Mouse (Mus musculus) neutrophil, adult 83 days (primary cell): ENCODE results near the gene Wfdc3. TPM values are rescaled to one million over a fixed set of nuclear protein-coding genes. Genes with fewer than 3 reads are reported as not detected.

Experiments
- total RNA-seq, 2 experiments: library from RNA; stranded (reverse); gene quantifications; one replicate each; pipeline ENCODE4 v1.2.4; 2023

Wfdc3 gene
- under 1 TPM in 1 of 2 experiments, not detected in 1; 0.22 TPM for total RNA-seq

GRCm38 (mm10) chr2:164745843-164746479, at the start of gene Wfdc3, which contains the start of gene Dnttip1:
TSS of gene Wfdc3 (minus strand) at chr2:164745931.
TSS of gene Dnttip1 (plus strand) at chr2:164745983.

DNA sequence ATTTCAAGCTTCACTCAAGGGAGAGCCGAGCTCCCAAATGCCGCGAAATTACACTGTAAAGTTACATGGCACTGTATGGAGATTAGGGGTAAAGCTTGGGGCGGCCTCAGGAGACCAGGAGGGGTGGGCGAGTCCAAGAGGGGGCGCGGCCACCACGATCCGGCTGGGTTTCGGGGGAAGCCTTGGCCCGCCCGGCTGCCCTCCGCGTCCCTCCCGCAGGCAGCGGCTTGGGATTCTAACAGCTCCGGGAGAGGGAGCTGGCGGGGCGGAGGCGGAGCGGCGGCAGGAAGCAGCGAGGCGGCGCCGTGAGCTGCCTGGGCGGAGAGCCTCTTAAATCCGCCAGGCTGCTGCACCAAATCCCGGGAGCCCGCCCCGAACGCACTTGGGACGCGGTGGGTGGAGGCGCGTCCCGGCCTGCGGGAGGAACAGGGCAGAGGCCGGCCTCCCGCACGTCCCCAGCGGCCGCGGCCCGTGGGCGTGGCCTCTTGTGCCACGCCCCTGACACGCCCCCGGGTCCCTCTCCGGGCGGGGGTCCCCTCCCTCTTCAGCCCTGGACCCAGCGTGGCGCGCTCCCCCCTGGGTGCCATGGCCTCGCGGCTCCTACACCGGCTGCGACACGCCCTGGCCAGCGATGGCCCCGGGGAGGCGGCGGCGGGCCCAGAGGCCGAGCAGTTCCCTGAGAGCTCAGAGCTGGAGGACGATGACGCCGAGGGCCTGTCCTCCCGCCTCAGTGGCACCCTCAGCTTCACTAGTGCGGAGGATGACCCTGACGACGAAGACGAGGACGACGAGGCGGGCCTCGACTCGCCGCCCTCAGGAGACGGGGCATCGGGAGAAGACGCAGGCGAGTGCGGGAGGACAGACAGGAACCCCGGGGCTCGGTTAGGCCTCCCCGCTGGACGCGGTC, 40.0 kb upstream of the Wfdc3 start, which contains the start of gene Snx21:
Gene Snx21, plus strand, starts transcription at position 343 of the 907 bp plus-strand sequence.

GRCm38 (mm10) chr2:164779481-164780086, 33.9 kb upstream of the Wfdc3 start, which contains the start of gene Tnnc2:
TSS of gene Tnnc2 (minus strand) at chr2:164779967.

DNA sequence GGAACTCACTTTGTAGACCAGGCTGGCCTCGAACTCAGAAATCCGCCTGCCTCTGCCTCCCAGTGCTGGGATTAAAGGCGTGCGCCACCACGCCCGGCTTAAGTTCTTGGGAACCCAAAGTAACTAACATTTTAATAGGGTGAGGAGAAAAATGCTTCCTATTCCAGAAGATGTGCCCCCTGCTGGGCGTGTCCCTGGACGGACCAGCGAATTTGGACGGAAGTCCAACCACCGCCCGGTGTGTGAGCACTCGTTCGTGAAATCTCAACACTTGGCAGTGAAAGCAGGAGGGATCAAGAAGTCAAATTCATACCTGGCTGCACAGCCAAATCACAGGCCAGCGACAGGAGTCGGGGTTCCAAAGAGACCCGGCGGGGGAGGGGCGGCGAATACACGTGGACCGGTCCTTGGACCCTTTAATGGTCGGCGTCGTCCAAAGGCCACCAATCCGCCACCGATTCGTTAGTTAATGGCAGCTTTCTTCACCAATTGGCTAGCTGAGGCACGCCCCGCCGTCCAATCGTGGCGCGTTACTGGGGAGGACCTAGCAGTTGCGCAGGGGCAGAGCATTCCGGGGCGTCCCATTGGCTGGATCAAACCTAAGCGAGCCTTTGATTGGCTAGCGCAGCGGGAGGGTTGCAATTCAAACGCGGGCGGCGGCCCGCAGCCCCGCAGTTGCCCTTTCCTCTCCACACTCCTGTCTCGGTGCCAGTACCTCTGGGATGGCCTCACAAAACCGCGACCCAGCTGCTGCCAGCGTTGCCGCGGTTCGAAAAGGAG, 23.7 kb upstream of the Wfdc3 start, which contains the start of gene Ube2c:
Gene Ube2c, plus strand, starts transcription at position 641 of the 780 bp plus-strand sequence.

GRCm38 (mm10) chr2:164715005-164715404, 30.7 kb downstream of the Wfdc3 start, which contains the start of gene Spint5:
TSS of gene Spint5 (plus strand) at chr2:164715305.

DNA sequence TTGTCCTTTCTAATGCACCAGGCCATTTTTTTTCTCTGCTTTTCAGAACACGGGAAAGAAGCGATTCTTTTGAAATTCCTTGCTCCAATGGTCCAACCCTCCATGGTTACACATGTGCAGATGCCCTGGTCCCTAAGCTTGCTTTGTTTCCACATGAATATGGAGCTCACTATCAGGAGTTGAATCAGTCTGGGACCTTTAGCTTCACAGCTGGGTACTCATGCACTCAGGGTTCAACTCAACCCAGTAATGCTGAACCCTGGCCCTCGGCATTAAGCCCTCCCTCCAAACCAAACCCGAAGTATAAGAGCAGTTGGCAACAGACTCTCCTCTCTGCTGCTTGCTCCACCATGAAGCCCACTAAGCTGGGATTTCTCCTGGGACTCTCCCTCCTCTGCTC, 47.5 kb downstream of the Wfdc3 start, which contains the start of gene Spint4:
Gene Spint4, plus strand, starts transcription at position 301 of the 400 bp plus-strand sequence.

DNA sequence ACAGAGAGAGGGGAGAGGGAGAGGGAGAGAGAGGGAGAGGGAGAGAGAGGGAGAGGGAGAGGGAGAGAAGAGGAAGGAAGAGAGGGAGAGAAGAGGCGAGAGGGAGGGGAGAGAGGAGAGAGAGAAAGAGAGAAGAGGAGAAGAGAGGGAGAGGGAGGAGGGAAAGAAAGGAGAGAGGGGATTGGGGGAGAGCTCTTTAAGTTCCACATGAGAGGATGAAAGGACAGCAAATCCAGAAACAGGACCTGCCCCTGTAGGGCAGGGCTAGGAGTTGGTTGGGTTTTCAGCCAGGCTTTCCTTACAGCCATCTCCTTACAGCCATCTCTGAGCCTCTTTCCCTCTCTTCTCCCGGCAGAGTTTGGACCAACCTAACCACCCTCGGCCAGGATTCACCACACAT, 60.9 kb downstream of the Wfdc3 start, which contains the start of gene Wfdc13:
Gene Wfdc13, plus strand, starts transcription at position 301 of the 400 bp plus-strand sequence.

Other genes with a start within 250 kb of the Wfdc3 start
- gene Pigt, start 248.4 kb downstream of the Wfdc3 start, total RNA-seq: 10 to 100 TPM; 51.9 to 55.3 TPM
- gene Wfdc2, start 183.5 kb downstream of the Wfdc3 start, total RNA-seq: not detected
- not detected for gene Spint3, start 172.5 kb downstream of the Wfdc3 start, total RNA-seq
- not detected for gene Wfdc6a, start 160.5 kb downstream of the Wfdc3 start, total RNA-seq
- gene Eppin, start 152.3 kb downstream of the Wfdc3 start, total RNA-seq: not detected
- not detected for gene Wfdc6b, start 132.4 kb downstream of the Wfdc3 start, total RNA-seq
- gene Wfdc8, start 132.3 kb downstream of the Wfdc3 start, total RNA-seq: not detected
- gene Wfdc16, start 107.1 kb downstream of the Wfdc3 start, total RNA-seq: not detected
- 10 to 100 TPM; 13.6 to 15.0 TPM for gene Wfdc10, start 89.9 kb downstream of the Wfdc3 start, total RNA-seq
- not detected for gene Wfdc9, start 89.3 kb downstream of the Wfdc3 start, total RNA-seq
- not detected for gene Wfdc11, start 71.8 kb downstream of the Wfdc3 start, total RNA-seq
- not detected for gene Wfdc13, start 60.8 kb downstream of the Wfdc3 start, total RNA-seq
- gene Spint4, start 47.4 kb downstream of the Wfdc3 start, total RNA-seq: not detected
- not detected for gene Spint5, start 30.6 kb downstream of the Wfdc3 start, total RNA-seq
- gene Dnttip1, start 52 bp upstream of the Wfdc3 start, total RNA-seq: 10 to 100 TPM; 28.8 to 32.0 TPM
- gene Ube2c, start 24.0 kb upstream of the Wfdc3 start, total RNA-seq: 100 to 1,000 TPM; 118 to 133 TPM
- gene Tnnc2, start 34.0 kb upstream of the Wfdc3 start, total RNA-seq: 1 to 10 TPM in 1 of 2 experiments, under 1 TPM in 1; 0.70 to 1.4 TPM
- gene Snx21, start 39.9 kb upstream of the Wfdc3 start, total RNA-seq: 1 to 10 TPM; 3.3 to 3.8 TPM
- gene Acot8, start 59.0 kb upstream of the Wfdc3 start, total RNA-seq: 10 to 100 TPM; 41.6 to 50.0 TPM
- 1 to 10 TPM; 3.4 to 4.4 TPM for gene Zswim3, start 59.2 kb upstream of the Wfdc3 start, total RNA-seq
- gene Zswim1, start 76.8 kb upstream of the Wfdc3 start, total RNA-seq: 1 to 10 TPM; 3.4 to 3.6 TPM
- gene Spata25, start 82.6 kb upstream of the Wfdc3 start, total RNA-seq: not detected
- gene Ctsa, start 86.9 kb upstream of the Wfdc3 start, total RNA-seq: 100 to 1,000 TPM; 182 to 209 TPM
- gene Neurl2, start 87.5 kb upstream of the Wfdc3 start, total RNA-seq: 1 to 10 TPM; 1.7 to 2.3 TPM
- 1 to 10 TPM; 8.9 to 9.6 TPM for gene Pltp, start 111.8 kb upstream of the Wfdc3 start, total RNA-seq
- 10 to 100 TPM; 51.1 to 56.8 TPM for gene Pcif1, start 133.4 kb upstream of the Wfdc3 start, total RNA-seq
- 10 to 100 TPM; 28.2 to 29.1 TPM for gene Zfp335, start 165.8 kb upstream of the Wfdc3 start, total RNA-seq
- 1,000 to 10,000 TPM; 1,731 to 1,759 TPM for gene Mmp9, start 194.8 kb upstream of the Wfdc3 start, total RNA-seq
- gene Slc12a5, start 214.9 kb upstream of the Wfdc3 start, total RNA-seq: 1 to 10 TPM; 4.2 to 6.0 TPM